Mouse (Mus musculus): ENCODE data around the gene Syce2.
"Not testable (repeated sequence)": the region's sequence is repeated elsewhere in the genome, so short reads cannot be mapped to it uniquely, and the experiment has no call there.

Syce2 gene

DNA sequence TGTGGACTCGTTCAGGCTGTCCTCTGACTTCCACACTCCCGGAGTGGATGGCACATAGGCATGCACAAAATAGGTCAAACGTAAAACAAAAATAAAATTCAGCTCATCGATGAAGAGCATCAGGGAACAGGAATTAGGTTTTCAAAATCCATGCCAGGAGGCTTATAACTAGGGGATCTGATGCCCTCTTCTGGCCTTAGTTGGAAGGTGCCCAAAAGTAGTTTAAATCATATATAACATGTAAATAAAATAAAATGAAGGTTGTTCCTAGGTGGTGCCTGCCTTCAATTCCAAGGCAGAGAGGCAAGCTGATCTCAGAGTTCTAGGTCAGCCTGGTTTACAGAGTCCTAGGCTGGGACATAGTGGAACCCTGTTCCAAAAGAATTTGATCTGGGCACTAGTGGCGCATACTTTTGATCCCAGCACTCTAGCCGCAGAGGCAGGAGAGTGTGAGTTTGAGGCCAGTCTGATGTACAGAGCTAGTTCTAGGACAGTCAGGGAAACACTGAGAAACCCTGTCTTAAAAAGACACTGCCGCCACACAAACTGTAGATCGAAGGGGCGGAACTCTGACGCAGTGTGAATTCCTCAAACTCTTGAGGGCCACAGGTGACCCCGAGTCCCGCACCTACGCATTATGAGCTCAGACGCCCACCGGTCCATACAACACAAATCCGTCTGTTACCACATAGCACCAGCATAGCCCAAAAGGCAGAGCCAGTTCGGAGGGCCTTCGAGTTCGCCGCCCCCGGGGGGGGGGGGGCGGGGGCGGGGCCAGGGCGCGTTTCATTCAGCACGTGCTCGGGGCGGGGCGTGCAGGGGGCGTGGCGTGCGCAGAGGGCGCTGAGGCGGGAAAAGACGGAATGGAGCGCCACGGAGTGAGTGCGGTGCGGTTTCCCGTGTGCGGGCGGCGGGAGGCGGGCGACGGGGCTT lies at the start of gene Syce2:
TSS of gene Syce2 (plus strand) at position 736 of the 933 bp plus-strand sequence.
- no peak for DNase-seq (ENCODE audit: extremely low read depth, low read depth)

DNA sequence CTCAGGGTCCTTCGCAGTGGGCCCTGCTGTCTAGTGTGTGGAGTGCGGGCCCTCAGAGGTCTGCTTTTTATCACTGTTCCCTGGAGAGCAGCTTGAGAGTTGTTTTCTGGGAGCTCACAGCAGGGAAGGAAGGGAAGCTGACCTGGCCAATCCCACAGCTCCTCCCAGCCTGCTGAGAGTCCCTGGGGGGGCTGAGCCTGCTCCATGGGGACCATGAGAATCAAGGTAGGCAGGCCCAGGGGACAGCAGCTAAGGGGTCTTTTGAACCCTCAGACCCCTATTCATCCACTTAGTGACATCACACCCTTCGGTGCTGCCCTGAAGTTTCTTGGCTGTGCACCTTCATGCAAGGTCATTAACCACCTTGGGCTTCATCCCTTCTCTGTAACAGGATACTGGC lies 49.2 kb upstream of the Syce2 start, which contains the start of gene Dand5:
TSS of gene Dand5 (minus strand) at position 101 of the 400 bp plus-strand sequence.
- DNase-seq (ENCODE audit: extremely low read depth, low read depth), result no peak

DNA sequence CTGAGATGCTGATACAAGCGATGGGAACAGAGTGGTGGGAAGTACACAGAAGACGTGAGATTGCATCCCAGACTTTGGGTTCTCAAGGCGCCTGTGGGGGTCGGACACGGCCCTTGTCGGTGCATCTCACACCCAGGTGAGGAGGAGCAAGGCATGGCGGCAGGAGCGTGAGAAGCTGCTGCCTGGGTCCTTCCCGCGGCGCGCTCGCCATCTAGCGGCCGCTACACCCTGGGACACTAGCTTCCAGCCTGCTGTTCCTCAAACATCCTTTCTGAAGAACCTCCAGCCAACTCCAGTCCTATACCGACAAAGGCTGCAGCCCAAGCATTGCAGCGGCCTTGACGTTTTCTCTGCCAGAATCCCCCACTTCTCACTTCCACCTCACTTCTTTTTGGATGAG lies 48.3 kb upstream of the Syce2 start:
- no peak for DNase-seq (ENCODE audit: extremely low read depth, low read depth)

GRCm38 (mm10) chr8:84825636-84826035 lies 46.3 kb upstream of the Syce2 start:
- no peak for DNase-seq (ENCODE audit: extremely low read depth, low read depth)

GRCm38 (mm10) chr8:84826518-84826917 lies 45.4 kb upstream of the Syce2 start:
- not testable (repeated sequence) for DNase-seq (ENCODE audit: extremely low read depth, low read depth)

DNA sequence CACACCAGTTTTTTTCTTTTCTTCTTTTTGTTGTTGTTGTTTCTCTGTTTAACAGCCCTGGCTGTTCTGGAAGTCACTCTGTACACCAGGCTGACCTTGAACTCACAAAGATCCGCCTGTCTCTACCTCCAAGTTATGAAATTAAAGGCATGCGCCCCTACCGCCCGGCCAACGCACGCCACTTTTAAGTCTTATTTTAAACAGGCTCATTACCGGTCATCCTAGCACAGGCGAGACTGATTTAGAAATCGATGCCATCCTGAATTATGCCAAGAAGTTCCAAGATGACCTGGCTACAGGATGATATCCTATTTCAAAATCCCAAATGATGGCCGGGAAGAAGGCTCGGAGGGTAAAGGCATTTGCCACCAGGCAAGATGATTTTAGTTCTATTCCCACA lies 40.4 kb upstream of the Syce2 start, which contains the start of gene Gadd45gip1:
TSS of gene Gadd45gip1 (plus strand) at position 33 of the 400 bp plus-strand sequence.
- peak; percentile 73 for DNase-seq (ENCODE audit: extremely low read depth, low read depth)

DNA sequence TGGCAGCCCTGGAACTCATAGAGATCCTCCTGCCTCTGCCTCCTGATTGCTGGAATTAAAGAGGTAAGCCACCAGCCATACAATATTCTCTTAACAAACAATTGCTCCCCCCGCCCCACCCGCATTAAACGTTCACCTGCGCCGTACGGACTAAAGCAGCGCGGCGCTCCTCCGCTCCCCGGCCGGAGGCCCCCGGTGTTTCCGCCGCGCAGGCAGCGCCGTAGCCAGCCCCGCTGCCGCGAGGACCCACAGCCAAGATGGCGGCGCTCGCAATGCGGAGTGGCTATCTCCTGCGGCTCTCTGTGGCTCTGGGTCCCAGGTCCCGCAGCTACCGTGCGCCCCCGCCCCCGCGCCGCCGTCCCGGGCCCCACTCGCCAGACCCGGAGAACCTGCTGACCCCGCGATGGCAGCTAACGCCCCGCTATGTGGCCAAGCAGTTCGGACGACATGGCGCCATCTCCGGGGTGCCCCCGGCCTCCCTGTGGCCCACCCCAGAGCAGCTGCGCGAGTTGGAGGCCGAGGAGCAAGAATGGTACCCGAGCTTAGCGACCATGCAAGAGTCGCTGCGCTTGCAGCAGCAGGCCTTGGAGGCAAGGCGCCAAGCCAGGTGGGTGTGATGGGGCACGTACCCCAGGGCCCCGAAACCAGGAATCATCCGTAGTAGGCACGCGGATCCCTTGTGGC lies 39.7 kb upstream of the Syce2 start:
- DNase-seq (ENCODE audit: extremely low read depth, low read depth), result no peak

GRCm38 (mm10) chr8:84832759-84833742 lies 38.9 kb upstream of the Syce2 start:
- no peak for DNase-seq (ENCODE audit: extremely low read depth, low read depth)

- DNase-seq (ENCODE audit: extremely low read depth, low read depth), result no peak
Measured at GRCm38 (mm10) chr8:84834002-84834865, 37.7 kb upstream of the Syce2 start.

- no peak for DNase-seq (ENCODE audit: extremely low read depth, low read depth)
Measured at GRCm38 (mm10) chr8:84834866-84835855, 36.8 kb upstream of the Syce2 start.

DNA sequence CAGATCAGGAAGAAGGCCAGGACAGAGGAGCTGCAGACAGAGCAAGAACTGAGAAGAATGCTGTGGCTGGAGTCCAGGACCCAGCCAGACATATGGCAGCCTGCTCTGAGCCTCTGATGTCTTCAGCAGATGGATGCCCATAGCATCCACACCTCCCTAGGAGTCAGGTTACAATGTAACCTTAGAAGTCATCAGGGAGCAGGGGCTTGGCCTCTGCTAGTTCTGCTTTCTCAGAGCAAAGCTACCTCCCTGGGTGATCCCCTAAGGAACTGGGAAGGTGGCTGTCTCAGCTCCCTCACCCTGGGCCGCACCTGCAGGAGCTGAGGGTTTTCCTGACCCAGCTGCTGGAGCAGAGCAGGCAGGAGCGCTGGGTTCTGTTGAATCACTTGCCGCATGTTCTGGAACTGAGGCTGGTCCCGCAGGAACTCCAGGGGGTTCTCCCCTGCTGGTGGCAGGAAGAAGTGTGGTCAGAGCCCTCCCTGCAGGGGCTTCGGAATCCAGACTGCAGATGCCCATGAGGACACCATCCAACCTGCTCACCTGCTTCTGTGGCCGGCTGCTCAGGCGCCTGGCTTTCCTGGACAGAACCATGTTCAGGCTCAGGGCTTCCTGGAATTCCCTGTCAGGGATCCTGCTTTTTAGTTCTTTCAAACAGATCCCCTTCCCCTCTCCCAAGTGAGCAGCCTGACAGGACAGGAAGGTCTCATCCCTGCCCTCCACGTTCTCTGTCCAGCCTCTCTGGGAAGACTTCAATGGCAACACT lies 34.6 kb upstream of the Syce2 start:
- DNase-seq (ENCODE audit: extremely low read depth, low read depth), result no peak

DNA sequence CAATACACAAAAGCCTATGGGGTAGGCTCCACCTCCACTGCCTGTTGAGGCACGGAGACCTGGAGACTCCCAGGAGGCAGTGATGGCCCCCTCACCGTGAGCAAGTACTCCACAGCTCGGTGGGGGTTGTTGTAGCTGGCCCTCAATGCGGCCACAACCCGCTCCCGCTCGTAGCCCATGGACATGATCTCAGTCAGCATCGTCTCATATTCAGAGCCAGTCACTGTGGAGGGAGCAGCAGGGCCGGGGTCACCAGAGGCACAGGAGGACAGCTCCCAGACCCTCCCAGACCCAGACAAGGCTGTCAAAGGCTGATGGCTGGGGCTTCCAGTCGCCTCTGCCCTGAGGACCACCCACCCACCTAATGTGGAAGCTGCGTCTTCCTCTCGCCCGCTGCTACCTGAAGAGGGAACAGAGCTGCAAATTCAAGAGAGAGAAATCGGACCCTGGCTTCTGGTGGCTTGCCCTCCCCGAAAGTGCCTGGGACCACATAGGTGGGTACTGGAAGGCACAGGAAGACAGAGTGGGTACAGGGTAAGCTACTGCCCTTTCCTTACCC lies 33.9 kb upstream of the Syce2 start:
- no peak for DNase-seq (ENCODE audit: extremely low read depth, low read depth)

GRCm38 (mm10) chr8:84838513-84838912 lies 33.4 kb upstream of the Syce2 start:
- DNase-seq (ENCODE audit: extremely low read depth, low read depth), result no peak

DNA sequence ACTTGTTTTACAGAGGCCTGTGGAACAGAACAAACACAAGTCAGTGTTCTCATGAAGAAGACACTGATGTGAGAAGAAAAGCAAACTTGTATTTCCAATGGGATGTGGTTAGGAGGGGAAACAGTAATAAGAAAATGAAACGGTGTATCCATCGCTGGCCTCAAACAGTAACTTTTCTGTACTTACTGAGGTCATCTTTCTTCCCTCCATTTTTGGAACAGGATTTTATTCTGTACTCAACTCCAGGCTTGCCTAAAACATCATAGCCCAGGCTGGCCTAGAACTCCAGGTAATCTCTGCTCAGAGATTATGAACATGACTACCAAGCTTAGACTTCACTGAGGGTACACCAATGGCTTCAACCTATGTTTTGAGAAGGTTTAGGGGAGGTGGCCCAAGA lies 32.5 kb upstream of the Syce2 start:
- DNase-seq (ENCODE audit: extremely low read depth, low read depth), result no peak

DNA sequence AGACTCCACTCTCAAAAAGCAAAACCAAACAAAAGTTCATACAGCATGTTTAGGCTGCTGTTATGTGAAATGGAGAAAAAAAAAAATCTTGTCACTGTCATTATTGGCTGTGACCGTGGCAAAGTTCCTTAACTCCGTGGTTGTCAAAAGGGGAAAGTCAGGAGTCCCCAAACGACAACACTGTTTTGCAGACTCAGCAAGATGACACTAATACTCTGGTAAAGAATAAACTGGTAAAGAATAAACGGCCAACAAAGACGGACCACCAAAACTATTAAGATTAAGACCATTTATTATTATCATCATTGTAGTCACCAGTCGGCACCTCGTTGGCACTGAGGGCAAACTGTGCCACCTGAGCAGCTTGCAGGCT lies 32.0 kb upstream of the Syce2 start:
- DNase-seq (ENCODE audit: extremely low read depth, low read depth), result no peak

DNA sequence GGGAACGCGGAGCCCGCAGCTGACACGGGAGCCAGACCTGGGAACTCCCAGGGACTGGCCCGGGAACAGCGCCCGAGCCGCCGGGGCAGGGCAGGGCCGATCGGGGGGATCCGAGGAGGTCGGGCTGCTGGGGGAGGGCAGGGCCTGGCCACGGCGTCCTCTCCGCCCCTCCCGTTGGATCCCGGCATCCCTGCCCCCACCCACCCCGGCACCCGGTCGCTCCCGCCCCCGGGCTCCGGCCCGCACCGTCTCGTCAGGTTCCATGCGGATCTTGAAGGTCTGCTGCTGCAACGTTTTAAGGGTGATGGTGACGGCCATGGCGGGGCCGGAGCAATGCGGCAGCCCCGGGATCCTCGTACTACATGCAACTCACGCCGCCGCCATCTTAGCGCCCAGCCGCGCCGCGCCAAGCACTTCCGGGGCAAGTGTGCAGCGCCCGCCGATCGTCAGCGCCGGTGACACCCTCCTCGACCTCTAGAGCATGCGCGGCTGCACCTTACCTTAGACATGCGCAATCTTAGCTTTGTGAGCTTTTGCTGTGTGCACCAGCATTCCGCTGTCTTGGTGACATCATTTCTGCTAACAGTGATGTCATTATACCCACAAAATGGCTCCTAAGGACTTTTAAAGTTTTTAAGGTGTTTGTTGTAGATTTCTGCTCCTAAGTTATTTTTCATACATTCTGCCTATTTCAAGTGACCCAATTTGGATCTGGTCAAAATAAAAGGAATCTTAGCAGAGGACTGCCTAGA lies 31.5 kb upstream of the Syce2 start, which contains the start of gene Rad23a:
TSS of gene Rad23a (minus strand) at position 418 of the 752 bp plus-strand sequence.
- peak; percentile 92 for DNase-seq (ENCODE audit: extremely low read depth, low read depth)

DNA sequence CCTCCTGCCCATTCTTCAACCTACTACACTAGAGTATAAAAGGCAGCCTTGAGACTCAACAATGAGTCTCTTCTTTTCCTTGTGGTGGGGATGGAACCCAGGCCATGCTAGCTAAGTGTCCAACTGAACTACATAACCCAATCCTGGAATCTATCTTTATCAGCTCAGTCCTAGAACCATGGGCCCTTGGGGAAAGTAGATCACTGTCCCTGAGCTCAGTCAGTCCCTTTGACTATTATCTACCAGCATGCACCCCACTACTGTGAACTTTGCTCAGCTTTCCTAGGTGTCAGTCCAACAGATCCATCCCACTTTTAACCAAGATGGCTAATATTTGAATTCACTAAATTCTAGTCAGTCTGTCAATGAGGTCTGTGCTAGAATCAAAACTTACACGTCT lies 30.4 kb upstream of the Syce2 start:
- no peak for DNase-seq (ENCODE audit: extremely low read depth, low read depth)

Data from MEL-GATA-1-ER (cell line).